ENCODE assay signal across 8 mouse cellular contexts in genomic region chr9:75313832-75314516, GRCm38 (mm10). TPM values are rescaled to one million over a fixed set of nuclear protein-coding genes. Genes with fewer than 3 reads are reported as not detected.
DNase-seq lines count a peak whose midpoint lies in the region; ATAC-seq and TF ChIP-seq lines count a peak whose summit lies in the region.

No protein-coding gene starts in this region.

- TF ChIP-seq CTCF in left cerebral cortex, adult 2 months (IDR thresholded peaks at IDR 0.05): no peak; the same call in 1 of the 2 replicates

- H3K27me3 ChIP-seq in hindbrain, embryonic 14.5 days (ENCODE audit: control insufficient read depth, insufficient read depth, low read length): no peaks in the 10 kb centered on the region

- intact Hi-C loops in left cerebral cortex, adult 2 months (cut with DNase I): loop anchor here (1.0 kb wide), 2 partner anchors 95 to 127 kb away; partner anchors contain the start of gene Leo1

- H3K4me2 ChIP-seq in hindbrain, embryonic 14.5 days (replicated peaks): peak overlapping the region; percentile 74

- peak; percentile 91 for ATAC-seq in hindbrain, embryonic 14.5 days (ENCODE audit: low FRiP score)

- H3K36me3 ChIP-seq in hindbrain, embryonic 14.5 days (replicated peaks; ENCODE audit: control insufficient read depth, insufficient read depth): no peaks in the 10 kb centered on the region
- H3K36me3 ChIP-seq in macrophage (ENCODE audit: inconsistent target): no peaks in the 10 kb centered on the region

- peak overlapping the region; percentile 90 for H3K9ac ChIP-seq in hindbrain, embryonic 14.5 days

- DNase-seq in NIH3T3 (ENCODE audit: low read depth): peak; percentile 77
- DNase-seq in cerebellum, adult 9-10 months: peak; percentile 87
- peak; percentile 63 to 76 for DNase-seq in frontal cortex, postnatal 25 days (ENCODE audit: low spot score in 2 of 2)
- DNase-seq in hindbrain, embryonic 14.5 days (ENCODE audit: low spot score): peak; percentile 77
- DNase-seq in left cerebral cortex, adult 2 months (ENCODE audit: extremely low spot score in 1 of 2, low spot score in 2 of 2): peak; percentile 89 to 91
- peak; percentile 84 to 87 for DNase-seq in right cerebral cortex, adult 2 months (ENCODE audit: low spot score in 2 of 2)
- DNase-seq in urinary bladder, postnatal 14 days (ENCODE audit: low spot score): peak; percentile 76

- H3K27ac ChIP-seq in hindbrain, embryonic 14.5 days: peak overlapping the region; percentile 87
- peak overlapping the region; percentile 91 for H3K27ac ChIP-seq in left cerebral cortex, adult 2 months
- H3K27ac ChIP-seq in macrophage: no peak overlapping the region

- peaks cover 23% of the 10 kb centered on the region for H3K4me1 ChIP-seq in hindbrain, embryonic 14.5 days (replicated peaks; ENCODE audit: control insufficient read depth, insufficient read depth, low read length)

- no peaks in the 10 kb centered on the region for H3K79me2 ChIP-seq in macrophage (ENCODE audit: inconsistent target)

- H3K4me3 ChIP-seq in hindbrain, embryonic 14.5 days (replicated peaks; ENCODE audit: low read length): peak overlapping the region; percentile 82
- H3K4me3 ChIP-seq in left cerebral cortex, adult 2 months: peak overlapping the region; percentile 78
- peak overlapping the region; percentile 39 for H3K4me3 ChIP-seq in macrophage (ENCODE audit: inconsistent target)

- H3K9me3 ChIP-seq in hindbrain, embryonic 14.5 days (ENCODE audit: control insufficient read depth, low read length): no peaks in the 10 kb centered on the region

- WGBS in hindbrain, embryonic 14.5 days: under 1% methylated on average over 45 of the region's 52 CpGs
- WGBS in macrophage (ENCODE audit: missing documents): 2% methylated on average over 40 of the region's 52 CpGs

RNA-seq across cellular contexts. Expression of gene Gnb5, which starts 7.9 kb away (rescaled TPM):
- 89.7 and 94.9 TPM in 2 replicates for polyA plus RNA-seq in hindbrain, embryonic 14.5 days (2014; fragmentation: Nextera tagmentation; extraction: Ambion mirVana)
- total RNA-seq in left cerebral cortex, adult 2 months (2021): 100 to 1,000 TPM; 143 to 163 TPM
- total RNA-seq in macrophage (2018; cell fraction: chromatin; rRNA removed): 1 to 10 TPM in 20 of 26 experiments, under 1 TPM in 4, not detected in 2; 0.29 to 9.2 (median 2.6) TPM
- 1 to 10 TPM in 22 of 26 experiments, under 1 TPM in 4; 0.66 to 3.8 (median 1.7) TPM for total RNA-seq in macrophage (2018; cell fraction: cytosol; rRNA removed)
- 1 to 10 TPM in 16 of 26 experiments, under 1 TPM in 8, not detected in 2; 0.55 to 4.8 (median 1.5) TPM for total RNA-seq in macrophage (2018; cell fraction: nucleus; rRNA removed)
- 2.5 to 4.3 TPM (median 3.0 TPM) in 3 replicates for polyA plus RNA-seq in macrophage (2018)

RNA-seq across cellular contexts. Expression of gene Bcl2l10, which starts 33.6 kb away (rescaled TPM):
- polyA plus RNA-seq in hindbrain, embryonic 14.5 days (2014; fragmentation: Nextera tagmentation; extraction: Ambion mirVana): not detected in 2 replicates
- total RNA-seq in left cerebral cortex, adult 2 months (2021): not detected
- not detected for total RNA-seq in macrophage (2018; cell fraction: chromatin; rRNA removed)
- total RNA-seq in macrophage (2018; cell fraction: cytosol; rRNA removed): not detected
- not detected for total RNA-seq in macrophage (2018; cell fraction: nucleus; rRNA removed)
- polyA plus RNA-seq in macrophage (2018): not detected in 3 replicates

Comparison
In these comparisons a context has a peak if more than half of its experiments do, and no peak if none do; other contexts are left out.
1. RNA of gene Gnb5, which starts 7.9 kb away (polyA plus RNA-seq): 89.7 to 94.9 TPM in hindbrain, embryonic 14.5 days; 2.5 to 4.3 TPM in macrophage; every median in the first group is over 10 times any median in the second.
2. Peak in every context shown above with its lines, with median percentiles within 50 percentile points of each other: DNase-seq and H3K4me3 ChIP-seq.